Mouse (Mus musculus) layer of hippocampus, adult 9-11 months (tissue): ENCODE data around the gene Ipmk.

Experiments
- DNase-seq: peaks from one replicate; pipeline ENCODE4 v3.0.0; 2022

Gene Ipmk

GRCm38 (mm10) chr10:71347509-71347949, at the start of gene Ipmk:
Gene Ipmk, plus strand, starts transcription at chr10:71347763.
- peak; percentile 98 for DNase-seq

- no peak for DNase-seq
Observed at GRCm38 (mm10) chr10:71300161-71300560, 47.4 kb upstream of the Ipmk start.

- DNase-seq, result no peak
Observed at GRCm38 (mm10) chr10:71302490-71302889, 45.1 kb upstream of the Ipmk start.

GRCm38 (mm10) chr10:71306190-71306589, 41.4 kb upstream of the Ipmk start:
- DNase-seq, result no peak

- no peak for DNase-seq
Observed at GRCm38 (mm10) chr10:71306759-71307158, 40.8 kb upstream of the Ipmk start.

- DNase-seq, result no peak
Observed at GRCm38 (mm10) chr10:71308199-71308598, 39.4 kb upstream of the Ipmk start.

- no peak for DNase-seq
Observed at GRCm38 (mm10) chr10:71310288-71310687, 37.3 kb upstream of the Ipmk start.

GRCm38 (mm10) chr10:71314596-71314995, 33.0 kb upstream of the Ipmk start:
- no peak for DNase-seq

- no peak for DNase-seq
Observed at GRCm38 (mm10) chr10:71316056-71316455, 31.5 kb upstream of the Ipmk start.

- no peak for DNase-seq
Observed at GRCm38 (mm10) chr10:71316497-71316896, 31.1 kb upstream of the Ipmk start.

GRCm38 (mm10) chr10:71323669-71324068, 23.9 kb upstream of the Ipmk start:
- DNase-seq, result no peak

- DNase-seq, result no peak
Observed at GRCm38 (mm10) chr10:71326123-71326522, 21.4 kb upstream of the Ipmk start.

GRCm38 (mm10) chr10:71326789-71327188, 20.8 kb upstream of the Ipmk start:
- DNase-seq, result no peak

- DNase-seq, result no peak
Observed at GRCm38 (mm10) chr10:71327386-71327785, 20.2 kb upstream of the Ipmk start.

GRCm38 (mm10) chr10:71328382-71328781, 19.2 kb upstream of the Ipmk start:
- no peak for DNase-seq

GRCm38 (mm10) chr10:71328870-71329269, 18.7 kb upstream of the Ipmk start:
- DNase-seq, result no peak

GRCm38 (mm10) chr10:71329295-71329694, 18.3 kb upstream of the Ipmk start:
- no peak for DNase-seq

- DNase-seq, result no peak
Observed at GRCm38 (mm10) chr10:71330070-71330469, 17.5 kb upstream of the Ipmk start.

- no peak for DNase-seq
Observed at GRCm38 (mm10) chr10:71331908-71332307, 15.7 kb upstream of the Ipmk start.

- DNase-seq, result no peak
Observed at GRCm38 (mm10) chr10:71332376-71332775, 15.2 kb upstream of the Ipmk start.

GRCm38 (mm10) chr10:71332859-71333258, 14.7 kb upstream of the Ipmk start:
- no peak for DNase-seq

- no peak for DNase-seq
Observed at GRCm38 (mm10) chr10:71337733-71338132, 9.8 kb upstream of the Ipmk start.

- DNase-seq, result no peak
Observed at GRCm38 (mm10) chr10:71338156-71338905, 9.2 kb upstream of the Ipmk start.

GRCm38 (mm10) chr10:71339463-71339862, 8.1 kb upstream of the Ipmk start:
- DNase-seq, result no peak

- no peak for DNase-seq
Observed at GRCm38 (mm10) chr10:71340195-71340594, 7.4 kb upstream of the Ipmk start.
